Comparison of ENCODE assay signal across 18 mouse cellular contexts in the genomic region with DNA sequence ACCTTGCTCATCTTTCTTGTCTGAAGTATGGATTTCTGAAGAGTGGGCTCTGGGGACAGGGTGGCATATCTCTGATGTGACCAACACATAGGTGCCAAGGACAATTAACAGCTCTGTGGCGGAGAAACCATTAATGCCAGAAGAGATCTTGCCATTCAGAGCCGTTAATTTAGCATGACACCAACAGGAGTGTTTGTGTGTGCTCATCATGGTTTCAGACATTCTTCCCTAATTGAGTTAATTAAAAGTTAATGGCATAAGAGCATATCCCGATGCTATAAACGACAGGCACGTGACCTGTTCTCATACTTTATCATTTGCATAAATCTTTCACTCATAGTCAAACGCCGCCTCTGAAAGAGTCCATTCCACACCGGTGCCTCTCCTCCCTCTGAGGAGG.
"Had no signal": no experiment of that assay in that cellular context is flagged by ENCODE, and none has a peak within 500 bp of the region (broad histone marks: within the 10 kb centered on the region; RNA-seq: fewer than 3 reads in every experiment).

No protein-coding gene starts in this region.

- H3K4me1 ChIP-seq: intestine, embryonic 15.5 days; liver, embryonic 13.5 days had no signal

- DNase-seq: kidney, adult 11 months; kidney, adult 8-10 months; kidney, postnatal 14 days; layer of hippocampus, adult 9-11 months; liver, embryonic 13.5 days; lung, adult 2 months; lung, postnatal 14 days; lung, postnatal 4 days; midbrain, embryonic 14.5 days; right cerebral cortex, adult 18-20 months; right cerebral cortex, postnatal 14 days; right cerebral cortex, postnatal 4 days; thymus, adult 2 months; thymus, postnatal 25 days had no signal

- H3K4me3 ChIP-seq: intestine, embryonic 15.5 days; layer of hippocampus, adult 2 months; liver, embryonic 13.5 days had no signal

- H3K9ac ChIP-seq: intestine, embryonic 15.5 days; liver, embryonic 13.5 days had no signal

- H3K36me3 ChIP-seq: intestine, embryonic 15.5 days; liver, embryonic 13.5 days had no signal

- ATAC-seq: intestine, embryonic 15.5 days had no signal

- H3K9me3 ChIP-seq: intestine, embryonic 15.5 days had no signal

- H3K27ac ChIP-seq: intestine, embryonic 15.5 days; layer of hippocampus, adult 2 months; liver, embryonic 13.5 days; stomach, postnatal 0 days had no signal

- H3K27me3 ChIP-seq: intestine, embryonic 15.5 days; liver, embryonic 13.5 days had no signal

- H3K4me2 ChIP-seq: intestine, embryonic 15.5 days; liver, embryonic 13.5 days; midbrain, embryonic 11.5 days had no signal
